Mouse (Mus musculus) brown adipose tissue, adult 24 weeks (tissue): ENCODE data around the gene Pex11a. TPM values are rescaled to one million over a fixed set of nuclear protein-coding genes. Genes with fewer than 3 reads are reported as not detected.
"Not testable (repeated sequence)": the region's sequence is repeated elsewhere in the genome, so short reads cannot be mapped to it uniquely, and the experiment has no call there.

Source experiments
- H3K27ac ChIP-seq: fragments of 200-500 bp; replicated peaks from 2 replicates; pipeline ENCODE4 v1.5.1; 2012; ENCODE audit warnings: low read depth, mild to moderate bottlenecking, low read length
- H3K4me1 ChIP-seq: fragments of 200-500 bp; 2 replicates; pipeline ENCODE4 v1.6.1; 2012; ENCODE audit warnings: low read length, mixed read lengths; ENCODE audit not compliant: control insufficient read depth, insufficient read depth, insufficient read length
- H3K4me3 ChIP-seq: fragments of 200-500 bp; 2 replicates; pipeline ENCODE4 v1.5.1; 2012; ENCODE audit warnings: low read depth, mild to moderate bottlenecking, low read length, moderate library complexity; ENCODE audit not compliant: insufficient read depth
- polyA plus RNA-seq: library from polyadenylated mRNA; stranded (reverse); fragments of >200 nt; gene quantifications from 2 replicates; pipeline ENCODE4 v1.2.4, GENCODE M21; 2012; ENCODE audit not compliant: missing spikeins, insufficient read depth, insufficient read length

Gene Pex11a
- 71.2 and 78.9 TPM in 2 replicates for polyA plus RNA-seq

- Histone ChIP-seq H3K27ac (peak within 1 kb of the TSS; percentile 95), H3K4me1 (peaks cover 19% of the 10 kb centered on the region), H3K4me3 (peak within 1 kb of the TSS; percentile 74)
Measured at GRCm38 (mm10) chr7:79742659-79743536, at the start of gene Pex11a, which contains the start of gene Wdr93. Gene Pex11a, minus strand, starts transcription at chr7:79743131. Gene Wdr93, plus strand, starts transcription at chr7:79743163.

GRCm38 (mm10) chr7:79789812-79790211 lies 46.9 kb upstream of the Pex11a start:
- not testable (repeated sequence) for H3K4me3 ChIP-seq, H3K27ac ChIP-seq, H3K4me1 ChIP-seq

- Histone ChIP-seq H3K4me1 (peaks cover 10% of the 10 kb centered on the region), H3K4me3 (no peak overlapping the region), H3K27ac (peak overlapping the region; percentile 68)
Measured at GRCm38 (mm10) chr7:79786295-79786694, 43.4 kb upstream of the Pex11a start.

DNA sequence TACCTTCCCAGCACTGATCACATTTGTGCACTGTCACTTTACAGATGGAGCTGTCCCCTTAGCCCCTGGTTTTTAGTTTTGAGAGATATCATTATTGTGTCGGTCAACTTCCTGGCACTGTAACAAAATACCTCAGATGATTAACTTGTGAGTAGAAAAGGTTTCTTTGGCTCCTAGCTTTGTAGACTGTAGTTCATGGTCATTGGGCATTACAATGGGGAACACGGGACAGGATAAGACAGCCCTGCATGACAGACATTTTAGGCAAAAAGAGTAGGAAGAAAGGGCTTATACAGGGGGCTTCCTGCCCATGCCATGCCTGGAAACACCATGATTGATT lies 39.6 kb upstream of the Pex11a start:
- peak overlapping the region; percentile 99 for H3K27ac ChIP-seq
- H3K4me3 ChIP-seq: no peak overlapping the region

DNA sequence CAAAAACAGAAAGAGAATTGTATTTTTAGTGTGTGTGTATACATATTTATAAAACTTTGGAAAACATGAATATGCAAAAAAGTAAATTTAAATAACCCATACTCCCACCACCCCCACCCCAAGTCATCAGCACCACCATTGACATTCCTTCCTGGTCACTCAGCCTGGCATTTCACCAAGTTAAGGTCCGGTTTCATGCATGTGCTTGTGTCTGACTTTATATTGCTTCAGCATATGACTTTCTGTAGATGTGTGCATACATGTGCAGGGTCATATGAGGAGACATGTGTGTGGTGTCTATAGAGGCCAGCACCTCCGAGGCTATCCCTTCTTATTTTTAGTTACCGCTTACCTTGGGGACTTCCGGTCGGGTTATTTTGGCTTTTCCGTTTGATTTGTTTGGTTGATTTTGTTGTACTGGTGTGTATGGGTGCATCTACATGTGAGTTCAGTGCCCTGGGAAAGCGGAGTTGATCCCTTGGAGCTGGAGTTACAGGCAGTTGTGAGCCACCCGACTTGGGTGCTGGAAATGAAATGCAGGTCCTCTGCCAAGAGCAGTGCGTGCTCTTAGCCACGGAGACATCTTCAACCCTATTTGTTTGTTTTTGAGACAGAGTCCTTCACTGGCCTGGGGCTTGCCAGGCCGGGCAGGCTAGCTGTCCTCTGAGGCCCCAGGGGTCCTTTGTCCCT lies 39.0 kb upstream of the Pex11a start:
- H3K27ac ChIP-seq: peak overlapping the region; percentile 99
- H3K4me3 ChIP-seq: no peak overlapping the region
- peaks cover 10% of the 10 kb centered on the region for H3K4me1 ChIP-seq

More for the DNA sequence above, 39.6 kb upstream of the Pex11a start:
- peaks cover 10% of the 10 kb centered on the region for H3K4me1 ChIP-seq

- Histone ChIP-seq H3K27ac (peak overlapping the region; percentile 99), H3K4me3 (peak overlapping the region; percentile 45), H3K4me1 (peaks cover 8% of the 10 kb centered on the region)
Measured at GRCm38 (mm10) chr7:79780647-79781626, 38.0 kb upstream of the Pex11a start.

DNA sequence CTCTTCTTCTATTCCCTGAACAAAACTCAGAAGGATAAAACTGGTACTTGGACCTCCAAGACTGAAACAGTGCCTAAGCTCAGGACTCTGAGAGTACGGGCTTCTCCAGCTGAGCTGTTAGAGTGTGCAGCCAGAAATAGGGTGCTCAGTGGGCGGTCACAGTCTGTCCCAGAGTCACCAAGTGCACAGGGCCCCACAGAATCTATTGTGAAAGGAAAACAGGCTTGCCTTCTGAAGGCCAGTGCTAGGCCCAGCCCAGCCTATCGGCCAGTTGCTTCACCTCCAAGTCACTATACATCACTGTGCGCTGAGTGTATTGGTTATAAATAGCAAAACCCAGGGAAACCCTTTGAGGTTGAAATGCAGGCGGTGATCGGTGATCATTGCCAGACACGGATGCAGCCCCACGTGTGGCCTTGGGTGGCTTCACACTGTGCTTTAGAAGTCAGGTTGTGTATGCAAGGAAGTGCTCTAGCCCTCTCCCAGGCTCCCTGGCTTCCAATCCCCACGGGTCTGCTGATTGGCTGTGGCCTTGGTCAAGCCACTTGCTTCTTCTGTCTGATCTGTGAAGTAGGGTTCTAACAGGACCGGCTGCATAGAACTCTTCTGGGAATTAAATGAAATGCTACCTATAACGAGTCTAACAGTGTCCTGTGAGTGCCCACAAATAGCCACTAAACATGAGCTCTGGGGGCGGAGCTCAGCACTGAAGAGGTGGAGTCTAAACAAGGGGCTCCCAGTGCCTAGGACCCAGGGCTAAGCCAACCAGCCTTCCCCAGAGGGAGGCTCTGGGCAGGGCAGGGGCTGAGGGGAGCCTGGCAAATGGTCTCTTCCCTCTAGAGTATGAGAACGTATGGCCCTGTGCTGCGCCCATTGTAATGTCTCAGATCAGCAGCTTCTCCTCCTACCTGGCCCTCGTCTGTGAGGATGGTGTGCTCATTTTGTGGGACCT lies 28.9 kb upstream of the Pex11a start:
- Histone ChIP-seq H3K4me1 (no peaks in the 10 kb centered on the region), H3K27ac (no peak overlapping the region)

GRCm38 (mm10) chr7:79769664-79770063 lies 26.7 kb upstream of the Pex11a start:
- H3K4me1 ChIP-seq: no peaks in the 10 kb centered on the region
- no peak overlapping the region for H3K4me3 ChIP-seq
- H3K27ac ChIP-seq: no peak overlapping the region

More for the DNA sequence above, 28.9 kb upstream of the Pex11a start:
- H3K4me3 ChIP-seq: no peak overlapping the region

GRCm38 (mm10) chr7:79765991-79766390 lies 23.1 kb upstream of the Pex11a start:
- H3K4me3 ChIP-seq: no peak overlapping the region
- no peaks in the 10 kb centered on the region for H3K4me1 ChIP-seq
- H3K27ac ChIP-seq: no peak overlapping the region

GRCm38 (mm10) chr7:79762106-79762505 lies 19.2 kb upstream of the Pex11a start:
- 0 out of 2 replicates have a peak overlapping the region, but pooled peaks have one; percentile 23 for H3K27ac ChIP-seq
- no peak overlapping the region for H3K4me3 ChIP-seq
- H3K4me1 ChIP-seq: peaks cover 6% of the 10 kb centered on the region

GRCm38 (mm10) chr7:79761124-79761876 lies 18.4 kb upstream of the Pex11a start:
- Histone ChIP-seq H3K4me3 (no peak overlapping the region), H3K27ac (0 out of 2 replicates have a peak overlapping the region, but pooled peaks have one; percentile 18), H3K4me1 (peaks cover 6% of the 10 kb centered on the region)

DNA sequence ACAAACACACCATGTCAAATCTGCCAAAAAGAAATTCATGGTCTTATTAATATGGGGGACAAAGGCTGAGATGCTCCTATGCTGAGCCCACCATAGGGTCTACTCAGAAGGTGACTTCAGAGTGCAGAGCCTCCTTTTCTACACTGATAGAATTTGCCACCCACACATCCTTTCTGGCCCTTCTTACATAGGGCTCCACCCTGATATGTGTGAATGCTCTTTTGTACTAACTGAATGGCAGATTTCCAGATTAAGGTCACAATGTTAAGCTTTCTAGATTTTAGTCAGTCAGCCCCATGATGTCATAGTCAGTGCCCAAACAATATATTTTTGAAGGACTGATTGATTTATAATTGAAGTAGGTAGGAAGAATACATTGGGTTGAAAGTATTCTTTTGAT lies 16.8 kb upstream of the Pex11a start:
- Histone ChIP-seq H3K4me1 (peaks cover 6% of the 10 kb centered on the region), H3K4me3 (no peak overlapping the region), H3K27ac (peak overlapping the region; percentile 77)

- peaks cover 6% of the 10 kb centered on the region for H3K4me1 ChIP-seq
- H3K27ac ChIP-seq: peak overlapping the region; percentile 94
- no peak overlapping the region for H3K4me3 ChIP-seq
Measured at GRCm38 (mm10) chr7:79758176-79758575, 15.2 kb upstream of the Pex11a start.
